Mouse (Mus musculus): ENCODE results near the gene Tprg. TPM values are rescaled to one million over a fixed set of nuclear protein-coding genes. Genes with fewer than 3 reads are reported as not detected.
A peak's percentile ranks its signal among the peaks of the same experiment; 100 is the strongest.

Gene Tprg
- polyA plus RNA-seq, 1 experiment, result not detected

GRCm38 (mm10) chr16:25314006-25314405 is 27.4 kb downstream of the Tprg start:
- Histone ChIP-seq H3K4me3 (ENCODE audit: insufficient read depth, low read length) (no peak overlapping the region), H3K27ac (ENCODE audit: insufficient read depth, low read depth, low read length) (no peak overlapping the region)
- no peak for TF ChIP-seq CTCF (IDR thresholded peaks at IDR 0.05; ENCODE audit: low read depth, low read length)
- TF ChIP-seq POLR2A (IDR thresholded peaks at IDR 0.05; ENCODE audit: borderline replicate concordance, low read depth, low read length), result no peak

DNA sequence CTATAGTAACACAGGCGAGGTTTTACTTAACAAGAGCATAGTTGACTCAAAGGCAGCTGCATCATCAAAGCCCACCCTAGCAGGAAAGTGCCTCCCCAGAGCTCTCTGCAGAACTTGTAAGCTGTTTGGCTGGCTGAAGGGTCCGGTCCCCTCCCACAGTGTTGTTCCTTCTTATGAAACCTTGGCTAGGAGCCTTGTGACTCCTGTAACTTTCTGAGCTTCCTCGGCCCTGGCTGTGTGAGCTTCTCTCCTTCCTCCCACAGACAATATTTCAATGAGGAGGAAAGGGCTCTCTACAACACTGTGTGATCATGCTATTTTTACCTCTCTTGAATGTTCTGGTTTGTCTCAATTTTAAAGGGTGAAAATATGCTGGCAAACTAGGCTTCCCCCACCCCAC is 28.5 kb downstream of the Tprg start:
- Histone ChIP-seq H3K4me3 (ENCODE audit: insufficient read depth, low read length) (no peak overlapping the region), H3K4me1 (ENCODE audit: control insufficient read depth, insufficient read depth, low read length) (no peaks in the 10 kb centered on the region), H3K27ac (ENCODE audit: insufficient read depth, low read depth, low read length) (no peak overlapping the region)
- TF ChIP-seq CTCF (IDR thresholded peaks at IDR 0.05; ENCODE audit: low read depth, low read length), result no peak
- no peak for TF ChIP-seq POLR2A (IDR thresholded peaks at IDR 0.05; ENCODE audit: borderline replicate concordance, low read depth, low read length)

More at GRCm38 (mm10) chr16:25314006-25314405, 27.4 kb downstream of the Tprg start:
- no peaks in the 10 kb centered on the region for H3K4me1 ChIP-seq (ENCODE audit: control insufficient read depth, insufficient read depth, low read length)

DNA sequence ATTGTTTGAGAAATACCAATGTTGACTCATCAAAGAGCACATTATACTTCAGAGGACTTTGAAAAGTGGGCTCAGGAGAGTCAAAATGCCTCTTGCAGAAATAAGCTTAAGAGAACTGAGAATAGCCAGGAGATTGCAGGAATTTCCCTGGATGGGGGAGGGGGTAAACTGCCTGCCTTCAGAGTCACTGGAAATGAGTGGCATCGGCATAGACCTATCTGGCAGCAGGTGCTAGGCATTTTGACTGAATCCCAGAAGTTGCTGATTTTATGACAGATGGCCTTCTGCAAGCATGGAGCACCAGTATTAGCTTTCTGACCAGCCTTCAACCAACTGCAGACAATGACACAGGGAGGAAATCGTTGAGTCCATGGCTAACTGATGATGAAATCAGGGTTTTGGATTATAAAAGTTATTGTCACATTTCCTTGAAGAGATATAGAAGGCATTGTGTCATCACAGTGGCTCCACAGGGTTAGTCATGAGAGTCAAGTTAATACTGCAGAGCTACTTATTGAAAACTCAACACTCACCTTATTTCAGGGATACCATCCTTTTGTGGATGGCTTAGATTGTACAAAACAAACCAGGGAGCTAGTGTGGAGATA is 39.1 kb downstream of the Tprg start:
- H3K27ac ChIP-seq (ENCODE audit: insufficient read depth, low read depth, low read length), result no peak overlapping the region
- H3K4me1 ChIP-seq (ENCODE audit: control insufficient read depth, insufficient read depth, low read length), result peaks cover 2% of the 10 kb centered on the region; the same call in 1 of the 2 replicates
- TF ChIP-seq POLR2A (IDR thresholded peaks at IDR 0.05; ENCODE audit: borderline replicate concordance, low read depth, low read length), result no peak
- TF ChIP-seq CTCF (IDR thresholded peaks at IDR 0.05; ENCODE audit: low read depth, low read length), result no peak
- no peak overlapping the region for H3K4me3 ChIP-seq (ENCODE audit: insufficient read depth, low read length)

GRCm38 (mm10) chr16:25333279-25334219 is 46.9 kb downstream of the Tprg start:
- TF ChIP-seq POLR2A (IDR thresholded peaks at IDR 0.05; ENCODE audit: borderline replicate concordance, low read depth, low read length), result no peak
- no peak for TF ChIP-seq CTCF (IDR thresholded peaks at IDR 0.05; ENCODE audit: low read depth, low read length)
- Histone ChIP-seq H3K27ac (ENCODE audit: insufficient read depth, low read depth, low read length) (no peak overlapping the region), H3K4me3 (ENCODE audit: insufficient read depth, low read length) (no peak overlapping the region), H3K4me1 (ENCODE audit: control insufficient read depth, insufficient read depth, low read length) (no peaks in the 10 kb centered on the region)

DNA sequence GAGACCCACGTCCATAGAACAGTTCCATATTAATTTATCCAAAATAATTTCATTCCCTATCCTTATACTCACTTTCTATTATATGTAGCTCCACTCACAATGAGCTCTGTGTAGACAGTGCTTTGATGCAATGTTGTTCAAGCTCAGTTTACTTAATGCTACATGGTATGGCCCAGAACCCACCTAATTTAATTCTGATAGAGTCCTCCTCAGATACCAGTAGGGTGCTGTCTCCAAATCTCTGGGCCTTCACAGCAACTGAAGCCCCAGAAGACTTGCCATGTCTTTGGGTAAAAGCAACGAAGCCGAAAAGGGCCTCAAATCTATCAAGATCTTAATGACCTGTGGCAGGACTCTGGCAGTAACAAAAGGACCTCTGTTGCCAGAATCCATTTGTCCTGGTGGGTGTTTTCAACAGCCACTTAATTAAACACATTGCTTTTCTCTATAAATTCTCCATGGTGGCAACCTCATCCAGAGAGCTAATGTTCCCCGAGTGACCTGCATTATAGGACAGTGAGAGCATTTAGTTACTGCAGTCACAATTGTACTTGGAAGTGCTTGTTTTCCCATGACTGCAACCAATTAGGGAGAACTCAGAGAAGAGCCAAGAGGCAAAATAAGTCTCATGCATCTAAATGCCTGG is 48.6 kb downstream of the Tprg start:
- no peak overlapping the region for H3K27ac ChIP-seq (ENCODE audit: insufficient read depth, low read depth, low read length)
- no peak for TF ChIP-seq CTCF (IDR thresholded peaks at IDR 0.05; ENCODE audit: low read depth, low read length)
- no peak for TF ChIP-seq POLR2A (IDR thresholded peaks at IDR 0.05; ENCODE audit: borderline replicate concordance, low read depth, low read length)
- no peak overlapping the region for H3K4me3 ChIP-seq (ENCODE audit: insufficient read depth, low read length)
- no peaks in the 10 kb centered on the region for H3K4me1 ChIP-seq (ENCODE audit: control insufficient read depth, insufficient read depth, low read length)

DNA sequence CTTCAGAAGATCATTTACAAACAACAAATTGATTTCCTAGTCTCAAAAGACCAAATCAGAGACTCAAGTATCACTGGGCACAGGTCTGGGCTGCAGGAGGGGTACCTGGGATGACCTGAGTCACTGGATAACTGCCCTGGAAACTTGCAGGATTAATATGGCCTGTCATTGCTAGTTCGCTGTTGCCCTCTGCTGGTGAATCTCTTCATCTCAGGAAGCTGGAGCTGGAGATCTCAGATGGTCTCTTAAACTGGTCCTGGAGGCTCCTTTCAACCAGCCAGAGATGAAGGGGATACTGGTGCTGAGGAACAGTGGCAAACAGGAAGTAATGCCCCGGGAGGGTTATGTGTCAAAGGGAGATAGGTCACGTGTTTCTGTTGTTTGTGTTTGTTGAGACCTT is 63.0 kb downstream of the Tprg start:
- Histone ChIP-seq H3K4me1 (ENCODE audit: control insufficient read depth, insufficient read depth, low read length) (no peaks in the 10 kb centered on the region), H3K27ac (ENCODE audit: insufficient read depth, low read depth, low read length) (no peak overlapping the region), H3K4me3 (ENCODE audit: insufficient read depth, low read length) (no peak overlapping the region)
- no peak for TF ChIP-seq POLR2A (IDR thresholded peaks at IDR 0.05; ENCODE audit: borderline replicate concordance, low read depth, low read length)
- 0 out of 2 replicates have a peak, but pooled peaks have one; percentile 10 for TF ChIP-seq CTCF (IDR thresholded peaks at IDR 0.05; ENCODE audit: low read depth, low read length)

GRCm38 (mm10) chr16:25367834-25368233 is 81.2 kb downstream of the Tprg start:
- Histone ChIP-seq H3K4me1 (ENCODE audit: control insufficient read depth, insufficient read depth, low read length) (no peaks in the 10 kb centered on the region), H3K4me3 (ENCODE audit: insufficient read depth, low read length) (no peak overlapping the region), H3K27ac (ENCODE audit: insufficient read depth, low read depth, low read length) (no peak overlapping the region)
- TF ChIP-seq CTCF (IDR thresholded peaks at IDR 0.05; ENCODE audit: low read depth, low read length) (no peak), POLR2A (IDR thresholded peaks at IDR 0.05; ENCODE audit: borderline replicate concordance, low read depth, low read length) (no peak)

DNA sequence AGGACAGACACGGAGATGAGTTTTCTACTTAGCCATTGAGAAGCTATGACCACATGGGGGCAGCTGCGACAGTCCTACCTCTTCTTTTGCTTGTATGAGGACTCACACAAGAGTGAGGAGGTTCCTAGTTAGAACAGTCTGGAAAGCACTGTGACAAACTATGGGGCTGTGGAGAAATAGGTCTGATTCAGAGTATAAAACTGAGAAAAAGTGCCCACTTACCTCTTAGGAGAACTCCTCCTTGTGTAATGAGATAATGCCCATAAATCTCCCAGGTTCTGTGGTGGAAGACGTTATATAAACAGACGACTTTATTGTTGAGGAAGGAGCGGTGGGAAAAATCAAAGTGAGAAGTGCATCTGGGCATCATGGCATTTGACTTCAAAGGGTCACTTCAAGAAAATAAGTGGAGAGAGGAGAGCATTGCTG is 83.4 kb downstream of the Tprg start:
- no peak for TF ChIP-seq POLR2A (IDR thresholded peaks at IDR 0.05; ENCODE audit: borderline replicate concordance, low read depth, low read length)
- H3K27ac ChIP-seq (ENCODE audit: insufficient read depth, low read depth, low read length), result no peak overlapping the region

DNA sequence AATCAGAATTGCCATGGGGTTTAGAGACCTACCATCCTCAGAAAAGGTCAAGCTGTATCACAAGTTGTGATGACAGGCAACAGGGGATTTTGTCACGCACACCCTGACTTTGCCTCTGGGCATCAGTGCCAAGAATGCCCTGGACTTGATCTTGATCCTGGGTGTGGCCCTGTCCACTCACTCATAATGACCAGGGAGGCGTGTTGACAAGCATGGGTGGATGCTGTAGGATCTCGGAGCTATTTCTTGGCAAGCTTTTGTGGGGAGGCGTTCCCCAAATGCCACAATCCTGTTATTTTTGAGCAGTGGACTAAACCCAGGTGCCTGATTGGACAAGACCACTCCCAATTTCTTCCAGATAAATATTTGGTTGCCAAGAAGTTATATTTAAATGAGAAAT is 87.5 kb downstream of the Tprg start:
- Histone ChIP-seq H3K4me3 (ENCODE audit: insufficient read depth, low read length) (no peak overlapping the region), H3K4me1 (ENCODE audit: control insufficient read depth, insufficient read depth, low read length) (no peaks in the 10 kb centered on the region), H3K27ac (ENCODE audit: insufficient read depth, low read depth, low read length) (no peak overlapping the region)
- TF ChIP-seq CTCF (IDR thresholded peaks at IDR 0.05; ENCODE audit: low read depth, low read length) (no peak), POLR2A (IDR thresholded peaks at IDR 0.05; ENCODE audit: borderline replicate concordance, low read depth, low read length) (no peak)

More for the DNA sequence above, 83.4 kb downstream of the Tprg start:
- Histone ChIP-seq H3K4me1 (ENCODE audit: control insufficient read depth, insufficient read depth, low read length) (no peaks in the 10 kb centered on the region), H3K4me3 (ENCODE audit: insufficient read depth, low read length) (no peak overlapping the region)

Measured in bone marrow macrophage, adult 2 months (primary cell).